Mouse (Mus musculus): ENCODE results near the gene Rnf213. TPM values are rescaled to one million over a fixed set of nuclear protein-coding genes. Genes with fewer than 3 reads are reported as not detected.

Rnf213 gene
- polyA plus RNA-seq, 1 experiment = 27.7 TPM

GRCm38 (mm10) chr11:119407381-119407780 lies 14.5 kb downstream of the Rnf213 start:
- 90% methylated on average over 6 of the region's 6 CpGs for WGBS
- TF ChIP-seq CTCF (IDR thresholded peaks at IDR 0.05; ENCODE audit: control insufficient read depth, insufficient read depth, low read length) = no peak
- TF ChIP-seq POLR2A (IDR thresholded peaks at IDR 0.05; ENCODE audit: borderline replicate concordance, control insufficient read depth, low read depth, low read length) = no peak
- no peak overlapping the region for H3K27ac ChIP-seq (ENCODE audit: control insufficient read depth, insufficient read depth, low read depth, low read length, poor library complexity)
- no peaks in the 10 kb centered on the region for H3K4me1 ChIP-seq (ENCODE audit: control insufficient read depth, insufficient read depth, low read length)
- no peak overlapping the region for H3K4me3 ChIP-seq (replicated peaks; ENCODE audit: control insufficient read depth, low read depth, low read length)

- Histone ChIP-seq H3K4me3 (replicated peaks; ENCODE audit: control insufficient read depth, low read depth, low read length) (no peak overlapping the region), H3K27ac (ENCODE audit: control insufficient read depth, insufficient read depth, low read depth, low read length, poor library complexity) (no peak overlapping the region), H3K4me1 (ENCODE audit: control insufficient read depth, insufficient read depth, low read length) (no peaks in the 10 kb centered on the region)
- TF ChIP-seq CTCF (IDR thresholded peaks at IDR 0.05; ENCODE audit: control insufficient read depth, insufficient read depth, low read length) = no peak
- 58% methylated on average over 5 of the region's 5 CpGs for WGBS
These were observed 15.1 kb downstream of the Rnf213 start for GRCm38 (mm10) chr11:119407977-119408376.

- Histone ChIP-seq H3K4me1 (ENCODE audit: control insufficient read depth, insufficient read depth, low read length) (no peaks in the 10 kb centered on the region), H3K27ac (ENCODE audit: control insufficient read depth, insufficient read depth, low read depth, low read length, poor library complexity) (no peak overlapping the region), H3K4me3 (replicated peaks; ENCODE audit: control insufficient read depth, low read depth, low read length) (no peak overlapping the region)
- TF ChIP-seq POLR2A (IDR thresholded peaks at IDR 0.05; ENCODE audit: borderline replicate concordance, control insufficient read depth, low read depth, low read length) (no peak), CTCF (IDR thresholded peaks at IDR 0.05; ENCODE audit: control insufficient read depth, insufficient read depth, low read length) (no peak)
- WGBS = 26% methylated on average over 16 of the region's 16 CpGs
These were observed 26.6 kb downstream of the Rnf213 start for GRCm38 (mm10) chr11:119419327-119420118.

GRCm38 (mm10) chr11:119420426-119420825 lies 27.5 kb downstream of the Rnf213 start:
- WGBS = 88% methylated on average over 5 of the region's 5 CpGs
- no peak for TF ChIP-seq CTCF (IDR thresholded peaks at IDR 0.05; ENCODE audit: control insufficient read depth, insufficient read depth, low read length)
- no peak for TF ChIP-seq POLR2A (IDR thresholded peaks at IDR 0.05; ENCODE audit: borderline replicate concordance, control insufficient read depth, low read depth, low read length)
- no peaks in the 10 kb centered on the region for H3K4me1 ChIP-seq (ENCODE audit: control insufficient read depth, insufficient read depth, low read length)
- H3K4me3 ChIP-seq (replicated peaks; ENCODE audit: control insufficient read depth, low read depth, low read length) = no peak overlapping the region
- no peak overlapping the region for H3K27ac ChIP-seq (ENCODE audit: control insufficient read depth, insufficient read depth, low read depth, low read length, poor library complexity)

- Histone ChIP-seq H3K27ac (ENCODE audit: control insufficient read depth, insufficient read depth, low read depth, low read length, poor library complexity) (no peak overlapping the region; the same call in 1 of the 2 replicates), H3K4me3 (replicated peaks; ENCODE audit: control insufficient read depth, low read depth, low read length) (no peak overlapping the region), H3K4me1 (ENCODE audit: control insufficient read depth, insufficient read depth, low read length) (peaks cover 2% of the 10 kb centered on the region)
- 78% methylated on average over 6 of the region's 6 CpGs for WGBS
- no peak for TF ChIP-seq CTCF (IDR thresholded peaks at IDR 0.05; ENCODE audit: control insufficient read depth, insufficient read depth, low read length)
- TF ChIP-seq POLR2A (IDR thresholded peaks at IDR 0.05; ENCODE audit: borderline replicate concordance, control insufficient read depth, low read depth, low read length) = no peak
These were observed 34.5 kb downstream of the Rnf213 start for GRCm38 (mm10) chr11:119427431-119427830.

- H3K27ac ChIP-seq (ENCODE audit: control insufficient read depth, insufficient read depth, low read depth, low read length, poor library complexity) = no peak overlapping the region
- TF ChIP-seq POLR2A (IDR thresholded peaks at IDR 0.05; ENCODE audit: borderline replicate concordance, control insufficient read depth, low read depth, low read length) (no peak), CTCF (IDR thresholded peaks at IDR 0.05; ENCODE audit: control insufficient read depth, insufficient read depth, low read length) (no peak)
- no peak overlapping the region for H3K4me3 ChIP-seq (replicated peaks; ENCODE audit: control insufficient read depth, low read depth, low read length)
- WGBS = 93% methylated on average over 5 of the region's 5 CpGs
- peaks cover 2% of the 10 kb centered on the region for H3K4me1 ChIP-seq (ENCODE audit: control insufficient read depth, insufficient read depth, low read length)
These were observed 35.1 kb downstream of the Rnf213 start for GRCm38 (mm10) chr11:119427986-119428385.

- 3% methylated on average over 22 of the region's 35 CpGs for WGBS
- Histone ChIP-seq H3K4me3 (replicated peaks; ENCODE audit: control insufficient read depth, low read depth, low read length) (peak overlapping the region; percentile 32), H3K27ac (ENCODE audit: control insufficient read depth, insufficient read depth, low read depth, low read length, poor library complexity) (no peak overlapping the region), H3K4me1 (ENCODE audit: control insufficient read depth, insufficient read depth, low read length) (peaks cover 2% of the 10 kb centered on the region)
- TF ChIP-seq POLR2A (IDR thresholded peaks at IDR 0.05; ENCODE audit: borderline replicate concordance, control insufficient read depth, low read depth, low read length) (no peak), CTCF (IDR thresholded peaks at IDR 0.05; ENCODE audit: control insufficient read depth, insufficient read depth, low read length) (no peak)
These were observed 35.8 kb downstream of the Rnf213 start for GRCm38 (mm10) chr11:119428649-119429136.

- peaks cover 4% of the 10 kb centered on the region for H3K4me1 ChIP-seq (ENCODE audit: control insufficient read depth, insufficient read depth, low read length)
- TF ChIP-seq POLR2A (IDR thresholded peaks at IDR 0.05; ENCODE audit: borderline replicate concordance, control insufficient read depth, low read depth, low read length) = no peak
- WGBS = 93% methylated on average over 12 of the region's 12 CpGs
- H3K4me3 ChIP-seq (replicated peaks; ENCODE audit: control insufficient read depth, low read depth, low read length) = no peak overlapping the region
- no peak overlapping the region for H3K27ac ChIP-seq (ENCODE audit: control insufficient read depth, insufficient read depth, low read depth, low read length, poor library complexity)
These were observed 38.6 kb downstream of the Rnf213 start for GRCm38 (mm10) chr11:119431516-119431915.

Measured in bone marrow, adult 2 months (tissue).